ENCODE assay signal across 9 mouse cellular contexts in genomic region chr5:139033406-139034317, GRCm38 (mm10). TPM values are rescaled to one million over a fixed set of nuclear protein-coding genes. Genes with fewer than 3 reads are reported as not detected.
DNase-seq lines count a peak whose midpoint lies in the region; ATAC-seq and TF ChIP-seq lines count a peak whose summit lies in the region.
"Had no signal": no experiment of that assay in that cellular context is flagged by ENCODE, and none has a peak within 500 bp of the region (broad histone marks: within the 10 kb centered on the region; RNA-seq: fewer than 3 reads in every experiment).

No protein-coding gene starts in this region.

- 45% methylated on average over 14 of the region's 14 CpGs for whole genome bisulfite sequencing in heart, embryonic 13.5 days
- WGBS in kidney, postnatal 0 days, result 34% methylated on average over 14 of the region's 14 CpGs
- 36% methylated on average over 14 of the region's 14 CpGs for WGBS in midbrain, embryonic 15.5 days

- peak overlapping the region; percentile 37; the same call in 1 of the 2 replicates for H3K9ac ChIP-seq in heart, embryonic 13.5 days
- no peak overlapping the region for H3K9ac ChIP-seq in kidney, postnatal 0 days (ENCODE audit: low read depth, low read length)
- H3K9ac ChIP-seq in midbrain, embryonic 15.5 days, result no peak overlapping the region

- no peak overlapping the region for H3K4me3 ChIP-seq in heart, embryonic 13.5 days
- H3K4me3 ChIP-seq in kidney, postnatal 0 days (replicated peaks; ENCODE audit: low read depth, low read length), result no peak overlapping the region
- H3K4me3 ChIP-seq in midbrain, embryonic 15.5 days, result no peak overlapping the region

- DNase-seq in left cerebral cortex, postnatal 4 days, result peak; percentile 24
- no peak for DNase-seq in left cerebral cortex, adult 18-20 months (ENCODE audit: low spot score in 2 of 2)
- DNase-seq in embryo, embryonic 9.5 days (ENCODE audit: extremely low spot score), result peak; percentile 28
- peak; percentile 61 for DNase-seq in kidney, postnatal 0 days (ENCODE audit: low spot score)
- DNase-seq in frontal cortex, adult 2 months (ENCODE audit: extremely low spot score in 1 of 2, low spot score in 1 of 2), result no peak

- peaks cover 21% of the 10 kb centered on the region for H3K4me1 ChIP-seq in heart, embryonic 13.5 days
- peaks cover 14% of the 10 kb centered on the region; the same call in 1 of the 2 replicates for H3K4me1 ChIP-seq in kidney, postnatal 0 days (replicated peaks; ENCODE audit: insufficient read depth, low read length)
- H3K4me1 ChIP-seq in midbrain, embryonic 15.5 days, result peaks cover 26% of the 10 kb centered on the region

- intact Hi-C loops in left cerebral cortex, postnatal 4 days (cut with DNase I), result no loop called here

- H3K27ac ChIP-seq in heart, embryonic 13.5 days (replicated peaks), result no peak overlapping the region
- H3K27ac ChIP-seq in kidney, postnatal 0 days, result peak overlapping the region; percentile 51; the same call in 1 of the 2 replicates
- H3K27ac ChIP-seq in midbrain, embryonic 15.5 days, result peak overlapping the region; percentile 74

- H3K27me3 ChIP-seq in heart, embryonic 13.5 days (replicated peaks), result no peaks in the 10 kb centered on the region
- no peaks in the 10 kb centered on the region for H3K27me3 ChIP-seq in kidney, postnatal 0 days (ENCODE audit: insufficient read depth, low read length)
- H3K27me3 ChIP-seq in midbrain, embryonic 15.5 days (replicated peaks), result no peaks in the 10 kb centered on the region
- H3K27me3 ChIP-seq: CH12.LX had no signal

- H3K4me2 ChIP-seq in heart, embryonic 13.5 days, result no peak overlapping the region
- no peak overlapping the region for H3K4me2 ChIP-seq in kidney, postnatal 0 days (ENCODE audit: low read length)
- no peak overlapping the region for H3K4me2 ChIP-seq in midbrain, embryonic 15.5 days

- no peaks in the 10 kb centered on the region for H3K36me3 ChIP-seq in heart, embryonic 13.5 days
- no peaks in the 10 kb centered on the region for H3K36me3 ChIP-seq in kidney, postnatal 0 days (ENCODE audit: insufficient read depth, low read length)
- H3K36me3 ChIP-seq in midbrain, embryonic 15.5 days (replicated peaks), result peaks cover 7% of the 10 kb centered on the region; the same call in 1 of the 2 replicates

- ATAC-seq in heart, embryonic 13.5 days (ENCODE audit: extremely low read depth, insufficient number of reproducible peaks, low FRiP score, low TSS enrichment), result no peak
- ATAC-seq in kidney, postnatal 0 days (replicated peaks; ENCODE audit: low FRiP score, low read depth), result peak; percentile 55
- ATAC-seq in midbrain, embryonic 15.5 days (replicated peaks), result no peak; the same call in 1 of the 2 replicates
- ATAC-seq in monocyte, adult 5-6 weeks (replicated peaks; ENCODE audit: insufficient number of reproducible peaks, low FRiP score, low TSS enrichment, poor library complexity, severe bottlenecking), result no peak

- H3K9me3 ChIP-seq in heart, embryonic 13.5 days, result no peaks in the 10 kb centered on the region
- H3K9me3 ChIP-seq in kidney, postnatal 0 days (replicated peaks; ENCODE audit: low read length), result no peaks in the 10 kb centered on the region
- H3K9me3 ChIP-seq in midbrain, embryonic 15.5 days, result no peaks in the 10 kb centered on the region

- TF ChIP-seq CTCF in kidney, postnatal 0 days (IDR thresholded peaks at IDR 0.05; ENCODE audit: low read depth), result no peak

RNA-seq across cellular contexts. Expression of gene Pdgfa, which starts 36.5 kb away (rescaled TPM):
- total RNA-seq in left cerebral cortex, postnatal 4 days (2021), result 10 to 100 TPM; 50.3 to 52.3 TPM
- total RNA-seq in left cerebral cortex, adult 18-20 months (2021), result 10 to 100 TPM; 52.7 to 55.5 TPM
- 39.8 and 42.1 TPM in 2 replicates for polyA plus RNA-seq in heart, embryonic 13.5 days (2015; fragmentation: Nextera tagmentation; extraction: Ambion mirVana)
- polyA plus RNA-seq in kidney, postnatal 0 days (2015; fragmentation: Nextera tagmentation; extraction: Ambion mirVana), result 75.2 and 77.7 TPM in 2 replicates
- polyA plus RNA-seq in midbrain, embryonic 15.5 days (2015; fragmentation: Nextera tagmentation; extraction: Ambion mirVana), result 22.5 and 23.6 TPM in 2 replicates
- 1.1 to 1.7 TPM in 2 of 3 replicates, not detected in the other for total RNA-seq in monocyte, adult 5-6 weeks (2017)
- polyA plus RNA-seq in frontal cortex, adult 2 months (2012; rRNA removed), result 34.6 and 43.0 TPM in 2 replicates

Comparison
In these comparisons a context has a peak if more than half of its experiments do, and no peak if none do; other contexts are left out.
1. DNase-seq: peak in left cerebral cortex, postnatal 4 days (single experiment), embryo, embryonic 9.5 days (single experiment) and kidney, postnatal 0 days (single experiment); none in left cerebral cortex, adult 18-20 months (0 of 2) and frontal cortex, adult 2 months (0 of 2).